ENCODE assay signal across 32 mouse cellular contexts in genomic region chr2:169610882-169611281, GRCm38 (mm10). TPM values are rescaled to one million over a fixed set of nuclear protein-coding genes. Genes with fewer than 3 reads are reported as not detected.
DNase-seq lines count a peak whose midpoint lies in the region; ATAC-seq lines count a peak whose summit lies in the region.
"Had no signal": no experiment of that assay in that cellular context is flagged by ENCODE, and none has a peak within 500 bp of the region (broad histone marks: within the 10 kb centered on the region; RNA-seq: fewer than 3 reads in every experiment).

No protein-coding gene starts in this region.

- peak; percentile 17 for DNase-seq in embryo, embryonic 11 days
- DNase-seq in embryo, embryonic 9.5 days (ENCODE audit: extremely low spot score) = no peak
- no peak for DNase-seq in kidney, postnatal 36 days
- DNase-seq in midbrain, embryonic 11.5 days (ENCODE audit: low spot score, missing footprints) = peak; percentile 33
- DNase-seq in gastrocnemius, adult 8-10 months (ENCODE audit: low spot score in 2 of 2) = no peak
- DNase-seq: adrenal gland, adult 8-10 months; adrenal gland, postnatal 25 days; cerebellum, adult 11-12 months; cerebellum, adult 8-10 months; cerebellum, postnatal 36 days; gastrocnemius, adult 2 months; gastrocnemius, postnatal 25 days; heart, adult 18-20 months; heart, postnatal 10 days; heart, postnatal 36 days had no signal

- H3K9ac ChIP-seq in kidney, embryonic 15.5 days = no peak overlapping the region
- no peak overlapping the region for H3K9ac ChIP-seq in midbrain, embryonic 11.5 days (ENCODE audit: low read length)
- H3K9ac ChIP-seq in midbrain, embryonic 13.5 days (replicated peaks) = no peak overlapping the region
- H3K9ac ChIP-seq in limb, embryonic 12.5 days (replicated peaks) = no peak overlapping the region
- H3K9ac ChIP-seq: forebrain, embryonic 13.5 days; heart, embryonic 12.5 days; heart, embryonic 15.5 days; hindbrain, embryonic 13.5 days had no signal

- H3K4me1 ChIP-seq in kidney, embryonic 15.5 days = peaks cover 53% of the 10 kb centered on the region
- 0 out of 2 replicates have a peak, but pooled peaks cover 3% of the 10 kb centered on the region for H3K4me1 ChIP-seq in midbrain, embryonic 11.5 days (ENCODE audit: control insufficient read depth, insufficient read depth, low read length)
- peaks cover 8% of the 10 kb centered on the region for H3K4me1 ChIP-seq in midbrain, embryonic 13.5 days (replicated peaks)
- H3K4me1 ChIP-seq in limb, embryonic 12.5 days (replicated peaks) = peaks cover 43% of the 10 kb centered on the region

- ATAC-seq in kidney, embryonic 15.5 days (replicated peaks; ENCODE audit: low FRiP score) = peak; percentile 50; the same call in 1 of the 2 replicates
- ATAC-seq in midbrain, embryonic 11.5 days (ENCODE audit: low FRiP score) = no peak
- no peak for ATAC-seq in midbrain, embryonic 13.5 days
- ATAC-seq in limb, embryonic 12.5 days (ENCODE audit: insufficient number of reproducible peaks, insufficient read depth, low FRiP score, low TSS enrichment, low read depth) = no peak
- ATAC-seq: activated CD4-positive, CD25-positive, alpha-beta regulatory T cell, adult 4 months; forebrain, embryonic 13.5 days; forebrain, embryonic 16.5 days; hindbrain, embryonic 16.5 days had no signal

- H3K4me2 ChIP-seq in kidney, embryonic 15.5 days = peak overlapping the region; percentile 43
- no peak overlapping the region for H3K4me2 ChIP-seq in midbrain, embryonic 11.5 days
- no peak overlapping the region for H3K4me2 ChIP-seq in midbrain, embryonic 13.5 days (replicated peaks)
- peak overlapping the region; percentile 43; the same call in 1 of the 2 replicates for H3K4me2 ChIP-seq in limb, embryonic 12.5 days
- H3K4me2 ChIP-seq: heart, embryonic 12.5 days; heart, embryonic 15.5 days had no signal

- 0 out of 2 replicates have a peak overlapping the region, but pooled peaks have one; percentile 62 for H3K27ac ChIP-seq in kidney, embryonic 15.5 days
- no peak overlapping the region for H3K27ac ChIP-seq in midbrain, embryonic 11.5 days (ENCODE audit: low read depth, low read length)
- no peak overlapping the region for H3K27ac ChIP-seq in midbrain, embryonic 13.5 days
- no peak overlapping the region for H3K27ac ChIP-seq in limb, embryonic 12.5 days
- H3K27ac ChIP-seq: forebrain, embryonic 10.5 days; forebrain, embryonic 13.5 days; gastrocnemius, adult 2 months; heart, embryonic 15.5 days; hindbrain, embryonic 10.5 days had no signal

- no peaks in the 10 kb centered on the region for H3K27me3 ChIP-seq in kidney, embryonic 15.5 days
- H3K27me3 ChIP-seq in midbrain, embryonic 11.5 days (ENCODE audit: control insufficient read depth, insufficient read depth, low read length) = no peaks in the 10 kb centered on the region
- H3K27me3 ChIP-seq in midbrain, embryonic 13.5 days = no peaks in the 10 kb centered on the region
- no peaks in the 10 kb centered on the region for H3K27me3 ChIP-seq in limb, embryonic 12.5 days
- H3K27me3 ChIP-seq: forebrain, embryonic 13.5 days; heart, embryonic 15.5 days had no signal

- H3K9me3 ChIP-seq in kidney, embryonic 15.5 days (replicated peaks) = no peaks in the 10 kb centered on the region
- H3K9me3 ChIP-seq in midbrain, embryonic 11.5 days (ENCODE audit: control insufficient read depth, low read length) = no peaks in the 10 kb centered on the region
- no peaks in the 10 kb centered on the region for H3K9me3 ChIP-seq in midbrain, embryonic 13.5 days
- no peaks in the 10 kb centered on the region for H3K9me3 ChIP-seq in limb, embryonic 12.5 days
- H3K9me3 ChIP-seq: forebrain, embryonic 10.5 days; forebrain, embryonic 13.5 days; heart, embryonic 12.5 days; heart, embryonic 15.5 days; hindbrain, embryonic 10.5 days; hindbrain, embryonic 13.5 days had no signal

- H3K4me3 ChIP-seq in kidney, embryonic 15.5 days (replicated peaks) = no peak overlapping the region
- H3K4me3 ChIP-seq in midbrain, embryonic 11.5 days (ENCODE audit: low read depth, low read length) = no peak overlapping the region
- no peak overlapping the region for H3K4me3 ChIP-seq in midbrain, embryonic 13.5 days (replicated peaks)
- H3K4me3 ChIP-seq in limb, embryonic 12.5 days (replicated peaks) = no peak overlapping the region
- H3K4me3 ChIP-seq: forebrain, embryonic 10.5 days; forebrain, embryonic 13.5 days; gastrocnemius, adult 2 months; heart, embryonic 12.5 days; heart, embryonic 15.5 days; hindbrain, embryonic 10.5 days; hindbrain, embryonic 13.5 days had no signal

- H3K36me3 ChIP-seq in kidney, embryonic 15.5 days = no peaks in the 10 kb centered on the region
- H3K36me3 ChIP-seq in midbrain, embryonic 11.5 days (ENCODE audit: control insufficient read depth, insufficient read depth, low read length) = no peaks in the 10 kb centered on the region
- H3K36me3 ChIP-seq in midbrain, embryonic 13.5 days = no peaks in the 10 kb centered on the region
- no peaks in the 10 kb centered on the region for H3K36me3 ChIP-seq in limb, embryonic 12.5 days
- H3K36me3 ChIP-seq: forebrain, embryonic 10.5 days; heart, embryonic 12.5 days; heart, embryonic 15.5 days; hindbrain, embryonic 10.5 days; hindbrain, embryonic 13.5 days had no signal

- WGBS in kidney, embryonic 15.5 days = 12% methylated on average over 8 of the region's 8 CpGs
- 91% methylated on average over 8 of the region's 8 CpGs for WGBS in midbrain, embryonic 11.5 days
- WGBS in midbrain, embryonic 13.5 days = 80% methylated on average over 8 of the region's 8 CpGs
- WGBS in limb, embryonic 12.5 days = 11% methylated on average over 8 of the region's 8 CpGs

RNA-seq across cellular contexts. Expression of gene Tshz2, which starts 21.9 kb away (rescaled TPM):
- polyA plus RNA-seq in kidney, embryonic 15.5 days (2015; fragmentation: Nextera tagmentation; extraction: Ambion mirVana) = 14.5 and 17.8 TPM in 2 replicates
- 1.3 and 1.9 TPM in 2 replicates for polyA plus RNA-seq in midbrain, embryonic 11.5 days (2014; fragmentation: Nextera tagmentation; extraction: Ambion mirVana)
- 13.1 and 13.5 TPM in 2 replicates for polyA plus RNA-seq in midbrain, embryonic 13.5 days (2015; fragmentation: Nextera tagmentation; extraction: Ambion mirVana)
- 10.9 and 12.0 TPM in 2 replicates for polyA plus RNA-seq in limb, embryonic 12.5 days (2016; fragmentation: Nextera tagmentation; extraction: Ambion mirVana)
- 10 to 100 TPM in 2 of 4 experiments, 1 to 10 TPM in 2; 6.5 to 11.3 (median 8.9) TPM for total RNA-seq in gastrocnemius, adult 8-10 months (2022)

RNA-seq across cellular contexts. Expression of gene Gm11011, which starts 23.3 kb away (rescaled TPM):
- not detected in 2 replicates for polyA plus RNA-seq in kidney, embryonic 15.5 days (2015; fragmentation: Nextera tagmentation; extraction: Ambion mirVana)
- polyA plus RNA-seq in midbrain, embryonic 11.5 days (2014; fragmentation: Nextera tagmentation; extraction: Ambion mirVana) = not detected in 2 replicates
- not detected in 2 replicates for polyA plus RNA-seq in midbrain, embryonic 13.5 days (2015; fragmentation: Nextera tagmentation; extraction: Ambion mirVana)
- not detected in 2 replicates for polyA plus RNA-seq in limb, embryonic 12.5 days (2016; fragmentation: Nextera tagmentation; extraction: Ambion mirVana)
- not detected for total RNA-seq in gastrocnemius, adult 8-10 months (2022)
- total RNA-seq: adrenal gland, adult 8-10 months; adrenal gland, postnatal 25 days; ES-E14; gastrocnemius, adult 2 months; gastrocnemius, postnatal 25 days; heart, adult 18-20 months; heart, postnatal 10 days; heart, postnatal 36 days had no signal
- polyA plus RNA-seq: activated CD4-positive, CD25-positive, alpha-beta regulatory T cell, adult 4 months; brain, embryonic 14.5 days; cortical plate, adult 2 months; embryonic facial prominence, embryonic 14.5 days; forebrain, embryonic 10.5 days; forebrain, embryonic 13.5 days; forebrain, embryonic 16.5 days; gonadal fat pad, adult 2 months; heart, embryonic 12.5 days; heart, embryonic 15.5 days; hindbrain, embryonic 10.5 days; hindbrain, embryonic 13.5 days; hindbrain, embryonic 16.5 days had no signal

Comparison
In these comparisons a context has a peak if more than half of its experiments do, and no peak if none do; other contexts are left out.
1. DNase-seq: peak in embryo, embryonic 11 days (single experiment) and midbrain, embryonic 11.5 days (single experiment); none in embryo, embryonic 9.5 days (single experiment), kidney, postnatal 36 days (0 of 2) and gastrocnemius, adult 8-10 months (0 of 2).
2. H3K4me2 ChIP-seq: peak in kidney, embryonic 15.5 days (single experiment) and limb, embryonic 12.5 days (single experiment); none in midbrain, embryonic 11.5 days (single experiment) and midbrain, embryonic 13.5 days (single experiment).